Mouse (Mus musculus) left cerebral cortex, postnatal 4 days (tissue): ENCODE measurements around the gene Pdlim4. TPM values are rescaled to one million over a fixed set of nuclear protein-coding genes. Genes with fewer than 3 reads are reported as not detected.
A peak's percentile ranks its signal among the peaks of the same experiment; 100 is the strongest.
"Not testable (repeated sequence)": the region's sequence is repeated elsewhere in the genome, so short reads cannot be mapped to it uniquely, and the experiment has no call there.

ENCODE experiments used
- DNase-seq: peaks from one replicate; pipeline ENCODE4 v3.0.0-alpha.2; 2022
- intact Hi-C: fragments of 180-260 bp; cut with DNase I; formaldehyde crosslinking; loops from one replicate; pipeline ENCODE4 v1.15.1; 2025
- total RNA-seq, 2 experiments: library from RNA; stranded (reverse); gene quantifications; 2 replicates each; pipeline ENCODE4 v1.2.3; 2021

Gene Pdlim4
- total RNA-seq, 2 experiments from 2014 or later: 11.9 to 13.5 TPM

GRCm38 (mm10) chr11:54026491-54027041 lies 42.2 kb downstream of the Pdlim4 start:
- intact Hi-C loops: no loop called here
- no peak for DNase-seq

- no peak for DNase-seq
- intact Hi-C loops: no loop called here
These were observed 47.3 kb downstream of the Pdlim4 start for GRCm38 (mm10) chr11:54021396-54022093.

GRCm38 (mm10) chr11:54018893-54019732 lies 49.7 kb downstream of the Pdlim4 start:
- intact Hi-C loops: no loop called here
- no peak for DNase-seq

- DNase-seq: no peak
- intact Hi-C loops: no loop called here
These were observed 51.2 kb downstream of the Pdlim4 start for GRCm38 (mm10) chr11:54017596-54017995.

GRCm38 (mm10) chr11:54016051-54016450 lies 52.8 kb downstream of the Pdlim4 start:
- intact Hi-C loops: no loop called here
- DNase-seq: no peak

- intact Hi-C loops: no loop called here
- DNase-seq: no peak
These were observed 55.9 kb downstream of the Pdlim4 start for GRCm38 (mm10) chr11:54012961-54013360.

- intact Hi-C loops: no loop called here
- no peak for DNase-seq
These were observed 57.6 kb downstream of the Pdlim4 start for GRCm38 (mm10) chr11:54011255-54011654.

GRCm38 (mm10) chr11:54008416-54008920 lies 60.3 kb downstream of the Pdlim4 start:
- no peak for DNase-seq
- intact Hi-C loops: loop anchor here (10.0 kb wide), 1 partner anchor 526 kb away; no protein-coding TSS in a partner anchor

- intact Hi-C loops: loop anchor here (10.0 kb wide), 1 partner anchor 527 kb away; no protein-coding TSS in a partner anchor
- peak; percentile 88 for DNase-seq
These were observed 61.1 kb downstream of the Pdlim4 start for GRCm38 (mm10) chr11:54007717-54008116.

- DNase-seq: peak; percentile 82
These were observed 61.9 kb downstream of the Pdlim4 start for GRCm38 (mm10) chr11:54006901-54007300.

GRCm38 (mm10) chr11:54006362-54006761 lies 62.5 kb downstream of the Pdlim4 start:
- DNase-seq: not testable (repeated sequence)
- intact Hi-C loops: loop anchor here (10.0 kb wide), 1 partner anchor 528 kb away; no protein-coding TSS in a partner anchor

More at GRCm38 (mm10) chr11:54006901-54007300, 61.9 kb downstream of the Pdlim4 start:
- intact Hi-C loops: loop anchor here (10.0 kb wide), 1 partner anchor 528 kb away; no protein-coding TSS in a partner anchor

Other genes starting within 250 kb of the Pdlim4 start
- 1 to 10 TPM; 1.1 to 1.3 TPM for gene Gm12216, start 209.8 kb downstream of the Pdlim4 start, total RNA-seq
- gene Slc22a5, start 177.4 kb downstream of the Pdlim4 start, total RNA-seq: 10 to 100 TPM; 17.2 to 19.6 TPM
- gene Slc22a21, start 88.7 kb downstream of the Pdlim4 start, total RNA-seq: 1 to 10 TPM; 4.1 to 5.7 TPM
- gene Slc22a4, start 40.9 kb downstream of the Pdlim4 start, total RNA-seq: 1 to 10 TPM; 4.0 to 4.7 TPM
- gene P4ha2, start 31.1 kb upstream of the Pdlim4 start, total RNA-seq: 10 to 100 TPM; 14.4 to 15.7 TPM
- not detected for gene Csf2, start 180.7 kb upstream of the Pdlim4 start, total RNA-seq
- gene Il3, start 198.3 kb upstream of the Pdlim4 start, total RNA-seq: not detected
- gene Acsl6, start 234.8 kb upstream of the Pdlim4 start, total RNA-seq: 10 to 100 TPM; 89.8 to 95.8 TPM